ENCODE assay signal across 20 mouse cellular contexts in the genomic region with DNA sequence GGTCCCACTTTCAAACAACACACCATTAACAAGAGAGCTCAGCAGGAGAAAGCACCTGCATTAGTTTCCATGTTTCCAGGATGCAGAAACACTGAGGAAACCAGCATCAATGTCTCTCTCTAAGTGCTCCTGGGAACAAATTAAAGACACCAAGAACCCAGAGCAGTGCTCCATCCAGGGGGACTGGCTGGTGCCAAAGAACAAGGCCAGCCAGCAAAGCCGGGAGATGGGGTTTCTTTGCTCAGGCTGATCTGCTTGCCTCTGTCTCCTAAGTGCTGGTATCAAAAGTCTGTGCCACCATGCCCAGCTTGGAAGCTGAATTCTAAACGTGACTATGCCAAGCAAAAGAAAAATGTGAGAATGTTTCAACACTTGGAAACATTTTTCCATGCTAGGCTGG. TPM values are rescaled to one million over a fixed set of nuclear protein-coding genes. Genes with fewer than 3 reads are reported as not detected.
DNase-seq lines count a peak whose midpoint lies in the region; ATAC-seq and TF ChIP-seq lines count a peak whose summit lies in the region.
"Had no signal": no experiment of that assay in that cellular context is flagged by ENCODE, and none has a peak within 500 bp of the region (broad histone marks: within the 10 kb centered on the region; RNA-seq: fewer than 3 reads in every experiment).

No protein-coding gene starts in this region.

- H3K36me3 ChIP-seq in kidney, embryonic 15.5 days, result peaks cover 48% of the 10 kb centered on the region
- peaks cover 40% of the 10 kb centered on the region for H3K36me3 ChIP-seq in midbrain, embryonic 13.5 days
- peaks cover 5% of the 10 kb centered on the region; the same call in 1 of the 2 replicates for H3K36me3 ChIP-seq in midbrain, embryonic 16.5 days (ENCODE audit: control insufficient read depth, insufficient read depth, low read length)

- H3K9ac ChIP-seq in kidney, embryonic 15.5 days, result no peak overlapping the region
- H3K9ac ChIP-seq in midbrain, embryonic 13.5 days (replicated peaks), result no peak overlapping the region
- H3K9ac ChIP-seq in midbrain, embryonic 16.5 days (ENCODE audit: low read depth, low read length), result no peak overlapping the region
- H3K9ac ChIP-seq: forebrain, embryonic 12.5 days; midbrain, embryonic 15.5 days; stomach, embryonic 15.5 days had no signal

- TF ChIP-seq POLR2A in embryonic fibroblast, embryonic 13.5 days (IDR thresholded peaks at IDR 0.05; ENCODE audit: low read depth, low read length), result peak; percentile 8; the same call in 1 of the 2 replicates

- no peak for DNase-seq in kidney, adult 8-10 months
- DNase-seq in layer of hippocampus, postnatal 36 days, result no peak
- DNase-seq in adrenal gland, adult 18-20 months (ENCODE audit: low spot score in 2 of 2), result no peak

- H3K27ac ChIP-seq in kidney, embryonic 15.5 days, result peak overlapping the region; percentile 58
- 0 out of 2 replicates have a peak overlapping the region, but pooled peaks have one; percentile 30 for H3K27ac ChIP-seq in midbrain, embryonic 13.5 days
- no peak overlapping the region for H3K27ac ChIP-seq in midbrain, embryonic 16.5 days (ENCODE audit: low read length)
- H3K27ac ChIP-seq in embryonic fibroblast, embryonic 13.5 days (ENCODE audit: insufficient read depth, low read length), result no peak overlapping the region
- H3K27ac ChIP-seq: forebrain, embryonic 12.5 days; hindbrain, embryonic 10.5 days; hindbrain, postnatal 0 days; midbrain, embryonic 15.5 days; stomach, embryonic 15.5 days had no signal

- ATAC-seq in kidney, embryonic 15.5 days (replicated peaks; ENCODE audit: low FRiP score), result no peak
- ATAC-seq in midbrain, embryonic 13.5 days, result no peak
- no peak for ATAC-seq in midbrain, embryonic 16.5 days
- ATAC-seq: hindbrain, postnatal 0 days had no signal

- 56% methylated on average over 2 of the region's 2 CpGs for WGBS in kidney, embryonic 15.5 days
- 59% methylated on average over 2 of the region's 2 CpGs for WGBS in midbrain, embryonic 13.5 days
- WGBS in midbrain, embryonic 16.5 days, result 49% methylated on average over 2 of the region's 2 CpGs

- H3K9me3 ChIP-seq in kidney, embryonic 15.5 days (replicated peaks), result no peaks in the 10 kb centered on the region
- no peaks in the 10 kb centered on the region for H3K9me3 ChIP-seq in midbrain, embryonic 13.5 days
- no peaks in the 10 kb centered on the region for H3K9me3 ChIP-seq in midbrain, embryonic 16.5 days (replicated peaks; ENCODE audit: control insufficient read depth, low read length, poor library complexity, severe bottlenecking)
- H3K9me3 ChIP-seq: forebrain, embryonic 12.5 days; hindbrain, embryonic 10.5 days; midbrain, embryonic 15.5 days; stomach, embryonic 15.5 days had no signal

- H3K27me3 ChIP-seq in kidney, embryonic 15.5 days, result no peaks in the 10 kb centered on the region
- H3K27me3 ChIP-seq in midbrain, embryonic 13.5 days, result no peaks in the 10 kb centered on the region
- H3K27me3 ChIP-seq in midbrain, embryonic 16.5 days (ENCODE audit: control insufficient read depth, insufficient read depth, low read depth, low read length), result no peaks in the 10 kb centered on the region
- H3K27me3 ChIP-seq: forebrain, embryonic 12.5 days; midbrain, embryonic 15.5 days; stomach, embryonic 15.5 days had no signal

- no peak overlapping the region for H3K4me3 ChIP-seq in kidney, embryonic 15.5 days (replicated peaks)
- H3K4me3 ChIP-seq in midbrain, embryonic 13.5 days (replicated peaks), result no peak overlapping the region
- no peak overlapping the region for H3K4me3 ChIP-seq in midbrain, embryonic 16.5 days (ENCODE audit: low read depth, low read length)
- no peak overlapping the region for H3K4me3 ChIP-seq in embryonic fibroblast, embryonic 13.5 days (ENCODE audit: insufficient read depth, low read length)
- H3K4me3 ChIP-seq: forebrain, embryonic 12.5 days; hindbrain, embryonic 10.5 days; midbrain, embryonic 15.5 days; stomach, embryonic 15.5 days had no signal

- H3K4me1 ChIP-seq in kidney, embryonic 15.5 days, result peaks cover 24% of the 10 kb centered on the region
- peaks cover 30% of the 10 kb centered on the region for H3K4me1 ChIP-seq in midbrain, embryonic 13.5 days (replicated peaks)
- H3K4me1 ChIP-seq in midbrain, embryonic 16.5 days (ENCODE audit: control insufficient read depth, insufficient read depth, low read length), result peaks cover 16% of the 10 kb centered on the region
- H3K4me1 ChIP-seq in embryonic fibroblast, embryonic 13.5 days (ENCODE audit: control insufficient read depth, insufficient read depth, low read length), result peaks cover 5% of the 10 kb centered on the region; the same call in 1 of the 2 replicates

- no peak for TF ChIP-seq CTCF in embryonic fibroblast, embryonic 13.5 days (IDR thresholded peaks at IDR 0.05; ENCODE audit: borderline replicate concordance, insufficient read depth, low read length)

- no peak overlapping the region for H3K4me2 ChIP-seq in kidney, embryonic 15.5 days
- no peak overlapping the region for H3K4me2 ChIP-seq in midbrain, embryonic 13.5 days (replicated peaks)
- H3K4me2 ChIP-seq in midbrain, embryonic 16.5 days (ENCODE audit: low read length), result no peak overlapping the region
- H3K4me2 ChIP-seq: forebrain, embryonic 12.5 days; midbrain, embryonic 15.5 days; stomach, embryonic 15.5 days had no signal

RNA-seq across cellular contexts. Expression of a gene that starts 5.3 kb away (rescaled TPM):
- polyA plus RNA-seq in kidney, embryonic 15.5 days (2015; fragmentation: Nextera tagmentation; extraction: Ambion mirVana), result 1,899 and 2,168 TPM in 2 replicates
- polyA plus RNA-seq in midbrain, embryonic 13.5 days (2015; fragmentation: Nextera tagmentation; extraction: Ambion mirVana), result 1,218 and 1,294 TPM in 2 replicates
- polyA plus RNA-seq in midbrain, embryonic 16.5 days (2015; fragmentation: Nextera tagmentation; extraction: Ambion mirVana), result 821 and 838 TPM in 2 replicates
- polyA plus RNA-seq in embryonic fibroblast, embryonic 13.5 days (2011; ENCODE audit: insufficient read length, low read depth, missing spikeins), result 1,004 and 1,061 TPM in 2 replicates
- total RNA-seq in layer of hippocampus, postnatal 36 days (2021), result 100 to 1,000 TPM; 568 to 629 TPM
- total RNA-seq in adrenal gland, adult 18-20 months (2021), result 100 to 1,000 TPM; 932 to 993 TPM

RNA-seq across cellular contexts. Expression of a gene that starts 16.0 kb away (rescaled TPM):
- polyA plus RNA-seq in kidney, embryonic 15.5 days (2015; fragmentation: Nextera tagmentation; extraction: Ambion mirVana), result not detected in 2 replicates
- not detected in 2 replicates for polyA plus RNA-seq in midbrain, embryonic 13.5 days (2015; fragmentation: Nextera tagmentation; extraction: Ambion mirVana)
- 0.05 TPM in 1 of 2 replicates, not detected in the other for polyA plus RNA-seq in midbrain, embryonic 16.5 days (2015; fragmentation: Nextera tagmentation; extraction: Ambion mirVana)
- not detected in 2 replicates for polyA plus RNA-seq in embryonic fibroblast, embryonic 13.5 days (2011; ENCODE audit: insufficient read length, low read depth, missing spikeins)
- not detected for total RNA-seq in layer of hippocampus, postnatal 36 days (2021)
- not detected for total RNA-seq in adrenal gland, adult 18-20 months (2021)
- total RNA-seq: adrenal gland, postnatal 4 days; gastrocnemius, postnatal 36 days; hindbrain, postnatal 0 days; left cerebral cortex, adult 8-10 months had no signal
- polyA plus RNA-seq: CD4-positive, CD25-positive, alpha-beta regulatory T cell, adult 4 months; forebrain, embryonic 12.5 days; heart, postnatal 0 days; hindbrain, embryonic 10.5 days; hindbrain, postnatal 0 days; limb, embryonic 14.5 days; lung, embryonic 16.5 days; midbrain, embryonic 15.5 days; stomach, embryonic 15.5 days; thymus, adult 2 months had no signal

Comparison
In these comparisons a context has a peak if more than half of its experiments do, and no peak if none do; other contexts are left out.
1. H3K27ac ChIP-seq: peak in kidney, embryonic 15.5 days (single experiment) and midbrain, embryonic 13.5 days (single experiment); none in midbrain, embryonic 16.5 days (single experiment) and embryonic fibroblast, embryonic 13.5 days (single experiment).